Mouse (Mus musculus) MEL (cell line): ENCODE measurements around the gene Omt2a. TPM values are rescaled to one million over a fixed set of nuclear protein-coding genes. Genes with fewer than 3 reads are reported as not detected.

Source experiments
- DNase-seq: peaks from one replicate; pipeline ENCODE4 v3.0.0; 2011; ENCODE audit warnings: low read depth, low spot score
- H3K27ac ChIP-seq: 2 replicates; pipeline ENCODE4 v1.5.1; 2012; ENCODE audit warnings: low read depth, mild to moderate bottlenecking, control low read depth, low read length, moderate library complexity; ENCODE audit not compliant: control insufficient read depth
- H3K27me3 ChIP-seq, 2 experiments: fragments of 150-350 bp in 1 of 2; sonication (generic) in 1 of 2; 2 replicates each; pipeline ENCODE4 v1.6.1; 2012; ENCODE audit warnings: low read length in 2 of 2, mild to moderate bottlenecking in 2 of 2, improper control_type of control experiment in 1 of 2, moderate library complexity in 1 of 2; ENCODE audit not compliant: insufficient read depth in 2 of 2, control insufficient read depth in 1 of 2
- H3K36me3 ChIP-seq, 2 experiments: 2 replicates each; pipeline ENCODE4 v1.6.1; 2012 to 2014; ENCODE audit warnings: low read length in 2 of 2, improper control_type of control experiment in 1 of 2, inconsistent platforms in 1 of 2, mild to moderate bottlenecking in 1 of 2; ENCODE audit not compliant: insufficient read depth in 2 of 2, control insufficient read depth in 1 of 2
- H3K4me1 ChIP-seq, 2 experiments: fragments of 150-350 bp in 1 of 2; sonication (generic) in 1 of 2; 2 replicates each; pipeline ENCODE4 v1.6.1; 2012; ENCODE audit warnings: low read length in 2 of 2, improper control_type of control experiment in 1 of 2, mild to moderate bottlenecking in 1 of 2; ENCODE audit not compliant: insufficient read depth in 2 of 2, control insufficient read depth in 1 of 2
- H3K4me3 ChIP-seq, 2 experiments: fragments of 150-350 bp in 1 of 2; sonication (generic) in 1 of 2; 2 replicates each; pipeline ENCODE4 v1.5.1; 2012; ENCODE audit warnings: low read depth in 2 of 2, low read length in 2 of 2, mild to moderate bottlenecking in 2 of 2, moderate library complexity in 2 of 2, control low read depth in 1 of 2, improper control_type of control experiment in 1 of 2; ENCODE audit not compliant: control insufficient read depth in 1 of 2, insufficient read depth in 1 of 2
- H3K79me2 ChIP-seq: 2 replicates; pipeline ENCODE4 v1.6.1; 2012; ENCODE audit warnings: mild to moderate bottlenecking, low read length, moderate library complexity; ENCODE audit not compliant: control insufficient read depth, poor library complexity, insufficient read depth
- H3K9ac ChIP-seq: 2 replicates; pipeline ENCODE4 v1.6.1; 2012; ENCODE audit warnings: low read depth, mild to moderate bottlenecking, control low read depth, low read length, moderate library complexity; ENCODE audit not compliant: control insufficient read depth, poor library complexity, severe bottlenecking
- H3K9me3 ChIP-seq: fragments of 150-350 bp; sonication (generic); replicated peaks from 2 replicates; pipeline ENCODE4 v1.6.1; 2012; ENCODE audit warnings: mild to moderate bottlenecking, low read length, improper control_type of control experiment, moderate library complexity; ENCODE audit not compliant: insufficient read depth
- CHD1 ChIP-seq: IDR thresholded peaks from 2 replicates; pipeline ENCODE4 v1.6.1; 2012; ENCODE audit warnings: low read depth, mild to moderate bottlenecking, inconsistent platforms, low read length, improper control_type of control experiment
- E2F4 ChIP-seq: IDR thresholded peaks from 2 replicates; pipeline ENCODE4 v1.6.1; 2011; ENCODE audit warnings: low read depth, low read length, improper control_type of control experiment, borderline replicate concordance
- EP300 ChIP-seq, 2 experiments: IDR thresholded peaks; 2 replicates each; pipeline ENCODE4 v1.6.1; 2011; ENCODE audit warnings: improper control_type of control experiment in 2 of 2, low read length in 2 of 2, low read depth in 1 of 2, mild to moderate bottlenecking in 1 of 2
- GABPA ChIP-seq: IDR thresholded peaks from 2 replicates; pipeline ENCODE4 v1.6.1; 2012; ENCODE audit warnings: low read depth, mild to moderate bottlenecking, inconsistent platforms, low read length, improper control_type of control experiment, moderate library complexity
- GATA1 ChIP-seq: IDR thresholded peaks from 2 replicates; pipeline ENCODE4 v1.6.1; 2011; ENCODE audit warnings: low read depth, low read length, improper control_type of control experiment
- HCFC1 ChIP-seq: IDR thresholded peaks from 2 replicates; pipeline ENCODE4 v1.6.1; 2012; ENCODE audit warnings: low read depth, mild to moderate bottlenecking, inconsistent platforms, low read length, improper control_type of control experiment, moderate library complexity
- MAFK ChIP-seq: IDR thresholded peaks from 2 replicates; pipeline ENCODE4 v1.6.1; 2011; ENCODE audit warnings: low read depth, mild to moderate bottlenecking, low read length, improper control_type of control experiment, borderline replicate concordance
- MAX ChIP-seq: IDR thresholded peaks from 2 replicates; pipeline ENCODE4 v1.6.1; 2011; ENCODE audit warnings: low read length, improper control_type of control experiment
- MEF2A ChIP-seq: IDR thresholded peaks from 2 replicates; pipeline ENCODE4 v1.6.1; 2014; ENCODE audit warnings: low read depth, mild to moderate bottlenecking, inconsistent platforms, low read length, improper control_type of control experiment; ENCODE audit not compliant: poor library complexity, insufficient replicate concordance, severe bottlenecking; ENCODE audit errors: extremely low read depth
- NRF1 ChIP-seq: IDR thresholded peaks from 2 replicates; pipeline ENCODE4 v1.6.1; 2014; ENCODE audit warnings: low read depth, mild to moderate bottlenecking, inconsistent platforms, low read length, improper control_type of control experiment, moderate library complexity; ENCODE audit not compliant: poor library complexity, insufficient read depth, severe bottlenecking
- POLR2A ChIP-seq, 2 experiments: IDR thresholded peaks; 2 replicates each; pipeline ENCODE4 v1.6.1; 2011 to 2012; ENCODE audit warnings: low read length in 2 of 2, mild to moderate bottlenecking in 2 of 2, control low read depth in 1 of 2, improper control_type of control experiment in 1 of 2, low read depth in 1 of 2, moderate library complexity in 1 of 2; ENCODE audit not compliant: control insufficient read depth in 1 of 2, insufficient read depth in 1 of 2, poor library complexity in 1 of 2
- POLR2AphosphoS2 ChIP-seq: IDR thresholded peaks from 2 replicates; pipeline ENCODE4 v1.6.1; 2011; ENCODE audit warnings: low read length, improper control_type of control experiment
- POLR2AphosphoS5 ChIP-seq: IDR thresholded peaks from 2 replicates; pipeline ENCODE4 v1.6.1; 2012; ENCODE audit warnings: low read depth, borderline replicate concordance, mild to moderate bottlenecking, inconsistent platforms, low read length, moderate library complexity, mixed read lengths
- SMC3 ChIP-seq: IDR thresholded peaks from 2 replicates; pipeline ENCODE4 v1.6.1; 2011; ENCODE audit warnings: low read depth, low read length, improper control_type of control experiment
- TBP ChIP-seq: IDR thresholded peaks from 2 replicates; pipeline ENCODE4 v1.8.0; 2011; ENCODE audit warnings: low read depth, low read length, improper control_type of control experiment
- TCF12 ChIP-seq: IDR thresholded peaks from 2 replicates; pipeline ENCODE4 v1.6.1; 2014; ENCODE audit warnings: low read depth, mild to moderate bottlenecking, inconsistent platforms, low read length, improper control_type of control experiment, moderate library complexity
- UBTF ChIP-seq: IDR thresholded peaks from 2 replicates; pipeline ENCODE4 v1.6.1; 2012; ENCODE audit warnings: low read depth, mild to moderate bottlenecking, inconsistent platforms, low read length, improper control_type of control experiment, moderate library complexity, borderline replicate concordance; ENCODE audit not compliant: insufficient read depth
- USF2 ChIP-seq, 2 experiments: IDR thresholded peaks; 2 replicates each; pipeline ENCODE4 v1.6.1; 2011 to 2012; ENCODE audit warnings: improper control_type of control experiment in 2 of 2, low read length in 2 of 2, borderline replicate concordance in 1 of 2, inconsistent platforms in 1 of 2, low read depth in 1 of 2, mild to moderate bottlenecking in 1 of 2; ENCODE audit not compliant: insufficient read depth in 1 of 2
- polyA plus RNA-seq, 2 experiments: library from polyadenylated mRNA; stranded (reverse) in 1 of 2; unstranded in 1 of 2; fragments of >175 nt in 1 of 2; fragments of >200 nt in 1 of 2; gene quantifications; 2 replicates each; pipeline versions ENCODE4 v1.2.1 to v1.2.4; 2012; ENCODE audit warnings: low replicate concordance in 2 of 2, low read depth in 1 of 2; ENCODE audit not compliant: insufficient read length in 2 of 2, insufficient read depth in 1 of 2, missing spikeins in 1 of 2
- total RNA-seq: library from RNA; depleted of rRNA; stranded (reverse); fragments of 300-350 nt; gene quantifications from 2 replicates; pipeline ENCODE4 v1.2.3, GENCODE M21; 2012

Omt2a gene
- total and polyA plus RNA-seq, 3 experiments, result not detected

GRCm38 (mm10) chr9:78358053-78358452 lies 43.5 kb upstream of the Omt2a start (continued):
- TF ChIP-seq POLR2A (IDR thresholded peaks at IDR 0.05; ENCODE audit: control insufficient read depth in 1 of 2, insufficient read depth in 1 of 2, low read depth in 1 of 2, low read length in 2 of 2, poor library complexity in 1 of 2) (no peak), GATA1 (no peak), SMC3 (peak; percentile 65), MAFK (no peak), UBTF (no peak), GABPA (no peak), MEF2A (no peak), POLR2AphosphoS5 (no peak), POLR2AphosphoS2 (no peak), TCF12 (no peak), NRF1 (no peak), USF2 (IDR thresholded peaks at IDR 0.05; ENCODE audit: borderline replicate concordance in 1 of 2, insufficient read depth in 1 of 2, low read depth in 1 of 2, low read length in 2 of 2) (no peak), CHD1 (no peak), MAX (no peak), TBP (no peak)

- Histone ChIP-seq H3K36me3 (no peaks in the 10 kb centered on the region), H3K27ac (no peak within 1 kb of the TSS), H3K27me3 (peaks cover 0 to 4% of the 10 kb centered on the region in 2 experiments; a peak in 2 of 4 replicates), H3K79me2 (no peaks in the 10 kb centered on the region), H3K9me3 (no peaks in the 10 kb centered on the region), H3K9ac (no peak within 1 kb of the TSS), H3K4me1 (no peaks in the 10 kb centered on the region), H3K4me3 (no peak within 1 kb of the TSS)
- no peak for DNase-seq
- TF ChIP-seq EP300 (IDR thresholded peaks at IDR 0.05; ENCODE audit: low read depth in 1 of 2, low read length in 2 of 2) (no peak), UBTF (no peak), POLR2AphosphoS2 (no peak), E2F4 (no peak), POLR2A (IDR thresholded peaks at IDR 0.05; ENCODE audit: control insufficient read depth in 1 of 2, insufficient read depth in 1 of 2, low read depth in 1 of 2, low read length in 2 of 2, poor library complexity in 1 of 2) (no peak), HCFC1 (no peak)
Measured at GRCm38 (mm10) chr9:78355611-78356010, 41.0 kb upstream of the Omt2a start, which contains the start of gene Gsta2. Gene Gsta2 (minus strand): TSS chr9:78355788.
